Mouse (Mus musculus): ENCODE results near the gene Sfmbt1. TPM values are rescaled to one million over a fixed set of nuclear protein-coding genes. Genes with fewer than 3 reads are reported as not detected.

Sfmbt1 gene
- polyA plus RNA-seq, 1 experiment from 2014 or later = 16.9 TPM

GRCm38 (mm10) chr14:30762131-30762903, 47.7 kb downstream of the Sfmbt1 start:
- no peak overlapping the region for H3K27ac ChIP-seq
- H3K4me2 ChIP-seq = no peak overlapping the region
- no peaks in the 10 kb centered on the region for H3K9me3 ChIP-seq
- ATAC-seq (ENCODE audit: insufficient number of reproducible peaks, insufficient read depth, low FRiP score, low TSS enrichment, low read depth) = no peak
- no peaks in the 10 kb centered on the region for H3K36me3 ChIP-seq
- H3K4me1 ChIP-seq (replicated peaks) = no peaks in the 10 kb centered on the region
- 93% methylated on average over 7 of the region's 7 CpGs for WGBS
- no peak overlapping the region for H3K4me3 ChIP-seq (replicated peaks)
- no peaks in the 10 kb centered on the region for H3K27me3 ChIP-seq
- no peak overlapping the region for H3K9ac ChIP-seq (replicated peaks)

GRCm38 (mm10) chr14:30762904-30763568, 48.4 kb downstream of the Sfmbt1 start:
- H3K36me3 ChIP-seq = peaks cover 5% of the 10 kb centered on the region; the same call in 1 of the 2 replicates
- H3K4me3 ChIP-seq (replicated peaks) = no peak overlapping the region
- H3K27me3 ChIP-seq = no peaks in the 10 kb centered on the region
- ATAC-seq (ENCODE audit: insufficient number of reproducible peaks, insufficient read depth, low FRiP score, low TSS enrichment, low read depth) = no peak
- H3K4me2 ChIP-seq = no peak overlapping the region
- no peak overlapping the region for H3K27ac ChIP-seq
- no peaks in the 10 kb centered on the region for H3K4me1 ChIP-seq (replicated peaks)
- H3K9me3 ChIP-seq = no peaks in the 10 kb centered on the region
- H3K9ac ChIP-seq (replicated peaks) = no peak overlapping the region
- WGBS = 69% methylated on average over 5 of the region's 5 CpGs

- Histone ChIP-seq H3K4me3 (replicated peaks) (no peak overlapping the region), H3K36me3 (peaks cover 48% of the 10 kb centered on the region), H3K9me3 (no peaks in the 10 kb centered on the region), H3K4me2 (no peak overlapping the region), H3K27me3 (no peaks in the 10 kb centered on the region), H3K4me1 (replicated peaks) (no peaks in the 10 kb centered on the region), H3K9ac (replicated peaks) (no peak overlapping the region), H3K27ac (no peak overlapping the region)
- 94% methylated on average over 6 of the region's 6 CpGs for WGBS
- ATAC-seq (ENCODE audit: insufficient number of reproducible peaks, insufficient read depth, low FRiP score, low TSS enrichment, low read depth) = no peak
Measured at GRCm38 (mm10) chr14:30784614-30785013, 70.0 kb downstream of the Sfmbt1 start.

GRCm38 (mm10) chr14:30789471-30789870, 74.8 kb downstream of the Sfmbt1 start:
- Histone ChIP-seq H3K27ac (no peak overlapping the region), H3K9me3 (no peaks in the 10 kb centered on the region), H3K4me3 (replicated peaks) (no peak overlapping the region), H3K4me2 (no peak overlapping the region), H3K9ac (replicated peaks) (no peak overlapping the region), H3K36me3 (peaks cover 58% of the 10 kb centered on the region), H3K27me3 (no peaks in the 10 kb centered on the region), H3K4me1 (replicated peaks) (no peaks in the 10 kb centered on the region)
- 51% methylated on average over 1 of the region's 1 CpGs for WGBS
- ATAC-seq (ENCODE audit: insufficient number of reproducible peaks, insufficient read depth, low FRiP score, low TSS enrichment, low read depth) = no peak

GRCm38 (mm10) chr14:30792871-30793270, 78.2 kb downstream of the Sfmbt1 start:
- Histone ChIP-seq H3K36me3 (peaks cover 54% of the 10 kb centered on the region), H3K9ac (replicated peaks) (no peak overlapping the region), H3K4me2 (no peak overlapping the region)

GRCm38 (mm10) chr14:30801756-30802155, 87.1 kb downstream of the Sfmbt1 start:
- WGBS = 88% methylated on average over 2 of the region's 2 CpGs
- H3K27me3 ChIP-seq = no peaks in the 10 kb centered on the region
- no peak for ATAC-seq (ENCODE audit: insufficient number of reproducible peaks, insufficient read depth, low FRiP score, low TSS enrichment, low read depth)
- no peaks in the 10 kb centered on the region for H3K4me1 ChIP-seq (replicated peaks)
- H3K9me3 ChIP-seq = no peaks in the 10 kb centered on the region
- H3K36me3 ChIP-seq = peaks cover 57% of the 10 kb centered on the region
- no peak overlapping the region for H3K4me3 ChIP-seq (replicated peaks)
- H3K4me2 ChIP-seq = no peak overlapping the region
- no peak overlapping the region for H3K9ac ChIP-seq (replicated peaks)
- H3K27ac ChIP-seq = no peak overlapping the region

More at GRCm38 (mm10) chr14:30792871-30793270, 78.2 kb downstream of the Sfmbt1 start:
- no peak overlapping the region for H3K27ac ChIP-seq
- 79% methylated on average over 3 of the region's 3 CpGs for WGBS
- no peaks in the 10 kb centered on the region for H3K27me3 ChIP-seq
- H3K4me3 ChIP-seq (replicated peaks) = no peak overlapping the region
- H3K4me1 ChIP-seq (replicated peaks) = no peaks in the 10 kb centered on the region
- no peak for ATAC-seq (ENCODE audit: insufficient number of reproducible peaks, insufficient read depth, low FRiP score, low TSS enrichment, low read depth)
- no peaks in the 10 kb centered on the region for H3K9me3 ChIP-seq

- WGBS = 76% methylated on average over 3 of the region's 3 CpGs
- Histone ChIP-seq H3K36me3 (peaks cover 34% of the 10 kb centered on the region), H3K4me1 (replicated peaks) (peaks cover 11% of the 10 kb centered on the region), H3K4me2 (no peak overlapping the region), H3K9ac (replicated peaks) (no peak overlapping the region), H3K4me3 (replicated peaks) (no peak overlapping the region), H3K27ac (no peak overlapping the region), H3K27me3 (no peaks in the 10 kb centered on the region), H3K9me3 (no peaks in the 10 kb centered on the region)
- no peak for ATAC-seq (ENCODE audit: insufficient number of reproducible peaks, insufficient read depth, low FRiP score, low TSS enrichment, low read depth)
Measured at GRCm38 (mm10) chr14:30821136-30821535, 106.5 kb downstream of the Sfmbt1 start.

- no peak overlapping the region for H3K4me3 ChIP-seq (replicated peaks)
- H3K27ac ChIP-seq = peak overlapping the region; percentile 89; the same call in 1 of the 2 replicates
- no peak for ATAC-seq (ENCODE audit: insufficient number of reproducible peaks, insufficient read depth, low FRiP score, low TSS enrichment, low read depth)
- no peaks in the 10 kb centered on the region for H3K9me3 ChIP-seq
- H3K36me3 ChIP-seq = peaks cover 6% of the 10 kb centered on the region; the same call in 1 of the 2 replicates
- peaks cover 29% of the 10 kb centered on the region for H3K4me1 ChIP-seq (replicated peaks)
- WGBS = 25% methylated on average over 6 of the region's 6 CpGs
- H3K27me3 ChIP-seq = no peaks in the 10 kb centered on the region
- H3K4me2 ChIP-seq = peak overlapping the region; percentile 65; the same call in 1 of the 2 replicates
- no peak overlapping the region for H3K9ac ChIP-seq (replicated peaks)
Measured at GRCm38 (mm10) chr14:30824456-30824995, 109.9 kb downstream of the Sfmbt1 start.

GRCm38 (mm10) chr14:30825021-30825475, 110.4 kb downstream of the Sfmbt1 start:
- Histone ChIP-seq H3K9ac (replicated peaks) (peak overlapping the region; percentile 80; the same call in 1 of the 2 replicates), H3K27ac (peak overlapping the region; percentile 89)
- WGBS = 44% methylated on average over 5 of the region's 5 CpGs

GRCm38 (mm10) chr14:30825476-30826131, 111.0 kb downstream of the Sfmbt1 start, which contains the start of gene Tmem110:
TSS of gene Tmem110 (plus strand) at chr14:30825590.
- Histone ChIP-seq H3K27ac (peak within 1 kb of the TSS; percentile 89), H3K9me3 (no peaks in the 10 kb centered on the region)

More at GRCm38 (mm10) chr14:30825021-30825475, 110.4 kb downstream of the Sfmbt1 start:
- Histone ChIP-seq H3K4me2 (peak overlapping the region; percentile 65), H3K4me1 (replicated peaks) (peaks cover 29% of the 10 kb centered on the region), H3K9me3 (no peaks in the 10 kb centered on the region), H3K36me3 (peaks cover 1% of the 10 kb centered on the region; the same call in 1 of the 2 replicates), H3K27me3 (no peaks in the 10 kb centered on the region), H3K4me3 (replicated peaks) (peak overlapping the region; percentile 86)
- no peak for ATAC-seq (ENCODE audit: insufficient number of reproducible peaks, insufficient read depth, low FRiP score, low TSS enrichment, low read depth)

More at GRCm38 (mm10) chr14:30825476-30826131, 111.0 kb downstream of the Sfmbt1 start, which contains the start of gene Tmem110:
- peak within 1 kb of the TSS; percentile 86 for H3K4me3 ChIP-seq (replicated peaks)
- peak within 1 kb of the TSS; percentile 80 for H3K9ac ChIP-seq (replicated peaks)
- H3K36me3 ChIP-seq = no peaks in the 10 kb centered on the region
- WGBS = under 1% methylated on average over 64 of the region's 68 CpGs
- peak; percentile 91 for ATAC-seq (ENCODE audit: insufficient number of reproducible peaks, insufficient read depth, low FRiP score, low TSS enrichment, low read depth)
- peaks cover 29% of the 10 kb centered on the region for H3K4me1 ChIP-seq (replicated peaks)
- no peaks in the 10 kb centered on the region for H3K27me3 ChIP-seq
- peak within 1 kb of the TSS; percentile 65 for H3K4me2 ChIP-seq

All from limb, embryonic 12.5 days (tissue).